Mouse (Mus musculus): Measurements from ENCODE around the gene Vps53. TPM values are rescaled to one million over a fixed set of nuclear protein-coding genes. Genes with fewer than 3 reads are reported as not detected.

Gene Vps53
- polyA plus RNA-seq, 1 experiment from 2014 or later, result 63.8 TPM

GRCm38 (mm10) chr11:76135641-76136437 is 43.6 kb downstream of the Vps53 start:
- peaks cover 37% of the 10 kb centered on the region for H3K36me3 ChIP-seq (ENCODE audit: control insufficient read depth, insufficient read depth, low read length)

GRCm38 (mm10) chr11:76130859-76131258 is 48.6 kb downstream of the Vps53 start:
- no peak overlapping the region for H3K27ac ChIP-seq (ENCODE audit: low read depth, low read length)
- ATAC-seq (no peak), DNase-seq (ENCODE audit: low spot score) (no peak)
- no peak overlapping the region for H3K4me3 ChIP-seq (ENCODE audit: low read depth, low read length)
- no peaks in the 10 kb centered on the region for H3K9me3 ChIP-seq (replicated peaks; ENCODE audit: control insufficient read depth, low read length)
- no peaks in the 10 kb centered on the region for H3K4me1 ChIP-seq (ENCODE audit: control insufficient read depth, insufficient read depth, low read length)
- no peak overlapping the region for H3K4me2 ChIP-seq (ENCODE audit: low read length)
- H3K36me3 ChIP-seq (ENCODE audit: control insufficient read depth, insufficient read depth, low read length), result peaks cover 29% of the 10 kb centered on the region
- no peaks in the 10 kb centered on the region for H3K27me3 ChIP-seq (replicated peaks; ENCODE audit: control insufficient read depth, insufficient read depth, low read length)
- H3K9ac ChIP-seq (ENCODE audit: low read length), result no peak overlapping the region
- 88% methylated on average over 5 of the region's 5 CpGs for WGBS

More at GRCm38 (mm10) chr11:76135641-76136437, 43.6 kb downstream of the Vps53 start:
- H3K9me3 ChIP-seq (replicated peaks; ENCODE audit: control insufficient read depth, low read length), result no peaks in the 10 kb centered on the region
- H3K4me3 ChIP-seq (ENCODE audit: low read depth, low read length), result no peak overlapping the region
- 88% methylated on average over 7 of the region's 7 CpGs for WGBS
- no peak overlapping the region for H3K27ac ChIP-seq (ENCODE audit: low read depth, low read length)
- H3K4me1 ChIP-seq (ENCODE audit: control insufficient read depth, insufficient read depth, low read length), result no peaks in the 10 kb centered on the region
- no peak for ATAC-seq
- H3K4me2 ChIP-seq (ENCODE audit: low read length), result no peak overlapping the region
- no peaks in the 10 kb centered on the region for H3K27me3 ChIP-seq (replicated peaks; ENCODE audit: control insufficient read depth, insufficient read depth, low read length)
- no peak for DNase-seq (ENCODE audit: low spot score)
- H3K9ac ChIP-seq (ENCODE audit: low read length), result no peak overlapping the region

- no peak overlapping the region for H3K27ac ChIP-seq (ENCODE audit: low read depth, low read length)
- no peak overlapping the region for H3K4me2 ChIP-seq (ENCODE audit: low read length)
- DNase-seq (ENCODE audit: low spot score) (no peak), ATAC-seq (no peak)
- H3K4me1 ChIP-seq (ENCODE audit: control insufficient read depth, insufficient read depth, low read length), result no peaks in the 10 kb centered on the region
- WGBS, result 89% methylated on average over 8 of the region's 8 CpGs
- no peaks in the 10 kb centered on the region for H3K27me3 ChIP-seq (replicated peaks; ENCODE audit: control insufficient read depth, insufficient read depth, low read length)
- no peak overlapping the region for H3K9ac ChIP-seq (ENCODE audit: low read length)
- H3K9me3 ChIP-seq (replicated peaks; ENCODE audit: control insufficient read depth, low read length), result no peaks in the 10 kb centered on the region
- H3K4me3 ChIP-seq (ENCODE audit: low read depth, low read length), result no peak overlapping the region
- peaks cover 29% of the 10 kb centered on the region for H3K36me3 ChIP-seq (ENCODE audit: control insufficient read depth, insufficient read depth, low read length)
Observed at GRCm38 (mm10) chr11:76125386-76125785, 54.1 kb downstream of the Vps53 start.

GRCm38 (mm10) chr11:76123517-76123916 is 55.9 kb downstream of the Vps53 start:
- Histone ChIP-seq H3K4me1 (ENCODE audit: control insufficient read depth, insufficient read depth, low read length) (no peaks in the 10 kb centered on the region), H3K27me3 (replicated peaks; ENCODE audit: control insufficient read depth, insufficient read depth, low read length) (no peaks in the 10 kb centered on the region), H3K4me3 (ENCODE audit: low read depth, low read length) (no peak overlapping the region), H3K9me3 (replicated peaks; ENCODE audit: control insufficient read depth, low read length) (no peaks in the 10 kb centered on the region), H3K4me2 (ENCODE audit: low read length) (no peak overlapping the region), H3K36me3 (ENCODE audit: control insufficient read depth, insufficient read depth, low read length) (peaks cover 36% of the 10 kb centered on the region), H3K27ac (ENCODE audit: low read depth, low read length) (no peak overlapping the region), H3K9ac (ENCODE audit: low read length) (no peak overlapping the region)
- ATAC-seq (no peak), DNase-seq (ENCODE audit: low spot score) (no peak)
- WGBS, result 92% methylated on average over 1 of the region's 1 CpGs

- Histone ChIP-seq H3K4me2 (ENCODE audit: low read length) (no peak overlapping the region), H3K9ac (ENCODE audit: low read length) (no peak overlapping the region), H3K27ac (ENCODE audit: low read depth, low read length) (no peak overlapping the region), H3K9me3 (replicated peaks; ENCODE audit: control insufficient read depth, low read length) (no peaks in the 10 kb centered on the region), H3K4me3 (ENCODE audit: low read depth, low read length) (no peak overlapping the region), H3K4me1 (ENCODE audit: control insufficient read depth, insufficient read depth, low read length) (no peaks in the 10 kb centered on the region), H3K36me3 (ENCODE audit: control insufficient read depth, insufficient read depth, low read length) (peaks cover 43% of the 10 kb centered on the region), H3K27me3 (replicated peaks; ENCODE audit: control insufficient read depth, insufficient read depth, low read length) (no peaks in the 10 kb centered on the region)
- WGBS, result 81% methylated on average over 2 of the region's 2 CpGs
- ATAC-seq, result no peak
- DNase-seq (ENCODE audit: low spot score), result no peak
Observed at GRCm38 (mm10) chr11:76122571-76122970, 56.9 kb downstream of the Vps53 start.

- DNase-seq (ENCODE audit: low spot score) (no peak), ATAC-seq (no peak)
- no peaks in the 10 kb centered on the region for H3K9me3 ChIP-seq (replicated peaks; ENCODE audit: control insufficient read depth, low read length)
- H3K4me3 ChIP-seq (ENCODE audit: low read depth, low read length), result no peak overlapping the region
- no peak overlapping the region for H3K9ac ChIP-seq (ENCODE audit: low read length)
- H3K27me3 ChIP-seq (replicated peaks; ENCODE audit: control insufficient read depth, insufficient read depth, low read length), result no peaks in the 10 kb centered on the region
- WGBS, result 87% methylated on average over 4 of the region's 4 CpGs
- H3K27ac ChIP-seq (ENCODE audit: low read depth, low read length), result no peak overlapping the region
- peaks cover 56% of the 10 kb centered on the region for H3K36me3 ChIP-seq (ENCODE audit: control insufficient read depth, insufficient read depth, low read length)
- no peak overlapping the region for H3K4me2 ChIP-seq (ENCODE audit: low read length)
- H3K4me1 ChIP-seq (ENCODE audit: control insufficient read depth, insufficient read depth, low read length), result no peaks in the 10 kb centered on the region
Observed at GRCm38 (mm10) chr11:76121086-76121485, 58.4 kb downstream of the Vps53 start.

GRCm38 (mm10) chr11:76120407-76120901 is 59.0 kb downstream of the Vps53 start:
- Histone ChIP-seq H3K9me3 (replicated peaks; ENCODE audit: control insufficient read depth, low read length) (no peaks in the 10 kb centered on the region), H3K4me2 (ENCODE audit: low read length) (no peak overlapping the region), H3K36me3 (ENCODE audit: control insufficient read depth, insufficient read depth, low read length) (peaks cover 58% of the 10 kb centered on the region), H3K9ac (ENCODE audit: low read length) (no peak overlapping the region), H3K4me1 (ENCODE audit: control insufficient read depth, insufficient read depth, low read length) (no peaks in the 10 kb centered on the region), H3K27me3 (replicated peaks; ENCODE audit: control insufficient read depth, insufficient read depth, low read length) (no peaks in the 10 kb centered on the region), H3K27ac (ENCODE audit: low read depth, low read length) (no peak overlapping the region), H3K4me3 (ENCODE audit: low read depth, low read length) (no peak overlapping the region)
- no peak for DNase-seq (ENCODE audit: low spot score)
- 87% methylated on average over 10 of the region's 10 CpGs for WGBS
- no peak for ATAC-seq

- Histone ChIP-seq H3K9ac (ENCODE audit: low read length) (no peak overlapping the region), H3K36me3 (ENCODE audit: control insufficient read depth, insufficient read depth, low read length) (peaks cover 42% of the 10 kb centered on the region), H3K4me3 (ENCODE audit: low read depth, low read length) (no peak overlapping the region), H3K27ac (ENCODE audit: low read depth, low read length) (no peak overlapping the region), H3K27me3 (replicated peaks; ENCODE audit: control insufficient read depth, insufficient read depth, low read length) (no peaks in the 10 kb centered on the region), H3K9me3 (replicated peaks; ENCODE audit: control insufficient read depth, low read length) (no peaks in the 10 kb centered on the region), H3K4me1 (ENCODE audit: control insufficient read depth, insufficient read depth, low read length) (no peaks in the 10 kb centered on the region), H3K4me2 (ENCODE audit: low read length) (no peak overlapping the region)
- DNase-seq (ENCODE audit: low spot score) (no peak), ATAC-seq (no peak)
- WGBS, result 96% methylated on average over 3 of the region's 3 CpGs
Observed at GRCm38 (mm10) chr11:76110416-76110815, 69.0 kb downstream of the Vps53 start.

Measured in forebrain, embryonic 14.5 days (tissue).